Mouse (Mus musculus) intestine, embryonic 15.5 days (tissue): Measurements from ENCODE around the gene Nt5dc1. TPM values are rescaled to one million over a fixed set of nuclear protein-coding genes. Genes with fewer than 3 reads are reported as not detected.
"Not testable (repeated sequence)": the region's sequence is repeated elsewhere in the genome, so short reads cannot be mapped to it uniquely, and the experiment has no call there.

Experiments used
- ATAC-seq: fragments of 200-750 bp; cut with Nextera tagmentation; 2 replicates; pipeline ENCODE4 v1.8.0; 2017; ENCODE audit warnings: moderate TSS enrichment, moderate library complexity
- H3K27ac ChIP-seq: fragments of 300-500 bp; sonication (generic); 2 replicates; pipeline ENCODE4 v1.5.1; 2015; ENCODE audit warnings: mild to moderate bottlenecking, inconsistent platforms
- H3K27me3 ChIP-seq: fragments of 300-500 bp; sonication (generic); replicated peaks from 2 replicates; pipeline ENCODE4 v1.6.1; 2015; ENCODE audit warnings: inconsistent platforms
- H3K36me3 ChIP-seq: fragments of 300-500 bp; sonication (generic); 2 replicates; pipeline ENCODE4 v1.6.1; 2015; ENCODE audit warnings: inconsistent platforms
- H3K4me1 ChIP-seq: fragments of 300-500 bp; sonication (generic); replicated peaks from 2 replicates; pipeline ENCODE4 v1.6.1; 2015; ENCODE audit warnings: inconsistent platforms
- H3K4me2 ChIP-seq: fragments of 300-500 bp; sonication (generic); replicated peaks from 2 replicates; pipeline ENCODE4 v1.6.1; 2015; ENCODE audit warnings: mild to moderate bottlenecking, inconsistent platforms
- H3K4me3 ChIP-seq: fragments of 300-500 bp; sonication (generic); replicated peaks from 2 replicates; pipeline ENCODE4 v1.5.1; 2015; ENCODE audit warnings: inconsistent platforms
- H3K9ac ChIP-seq: fragments of 300-500 bp; sonication (generic); 2 replicates; pipeline ENCODE4 v1.6.1; 2015; ENCODE audit warnings: inconsistent platforms
- H3K9me3 ChIP-seq: fragments of 300-500 bp; sonication (generic); 2 replicates; pipeline ENCODE4 v1.6.1; 2016; ENCODE audit warnings: inconsistent platforms
- WGBS: fragments of 180-500 bp; shearing (Covaris S2); methylation state at CpG from one replicate; pipeline ENCODE4 v1.1.7; 2015; 5-methylcytosine and 5-hydroxymethylcytosine counted together
- polyA plus RNA-seq: library from polyadenylated mRNA; unstranded; fragments of >200 nt; fragmentation: Nextera tagmentation; extraction: Ambion mirVana; gene quantifications from 2 replicates; pipeline ENCODE4 v1.2.1, GENCODE M21; 2015

Gene Nt5dc1
- 11.7 and 12.2 TPM in 2 replicates for polyA plus RNA-seq

DNA sequence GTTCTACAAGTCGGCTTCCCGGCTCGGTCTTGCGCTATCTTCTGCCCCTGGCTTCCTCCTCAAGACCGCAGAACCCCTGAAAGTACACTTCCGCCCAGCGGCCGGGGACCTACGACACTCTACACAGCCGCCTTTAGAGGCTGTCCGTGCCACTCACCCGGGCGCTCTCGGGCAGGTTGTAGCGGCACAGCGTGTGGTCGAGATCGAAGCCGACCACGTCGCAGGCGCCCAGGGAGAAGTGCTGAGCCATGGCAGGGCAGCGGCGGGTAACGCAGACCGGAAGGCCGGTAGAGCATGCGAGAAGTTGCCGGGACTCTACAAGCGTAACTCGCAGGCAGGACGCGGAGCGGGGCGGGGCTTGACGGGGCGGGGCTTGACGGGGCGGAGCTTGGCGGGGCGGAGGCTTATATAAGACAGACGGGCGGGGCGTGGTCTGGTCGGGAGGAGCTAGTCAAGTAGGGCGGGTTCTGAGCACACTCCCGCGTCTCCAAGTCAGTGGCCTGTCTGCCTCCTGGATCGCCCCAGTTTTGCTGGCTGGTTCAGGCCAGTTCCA lies at the start of gene Nt5dc1:
TSS of gene Nt5dc1 (minus strand) at position 349 of the 553 bp plus-strand sequence.
- Histone ChIP-seq H3K4me2 (peak within 1 kb of the TSS; percentile 63), H3K9ac (peak within 1 kb of the TSS; percentile 82), H3K4me1 (peaks cover 4% of the 10 kb centered on the region; the same call in 1 of the 2 replicates), H3K4me3 (peak within 1 kb of the TSS; percentile 71), H3K36me3 (no peaks in the 10 kb centered on the region), H3K27me3 (no peaks in the 10 kb centered on the region), H3K9me3 (no peaks in the 10 kb centered on the region), H3K27ac (peak within 1 kb of the TSS; percentile 86)
- WGBS, result 0% methylated on average over 48 of the region's 49 CpGs
- peak; percentile 99 for ATAC-seq

DNA sequence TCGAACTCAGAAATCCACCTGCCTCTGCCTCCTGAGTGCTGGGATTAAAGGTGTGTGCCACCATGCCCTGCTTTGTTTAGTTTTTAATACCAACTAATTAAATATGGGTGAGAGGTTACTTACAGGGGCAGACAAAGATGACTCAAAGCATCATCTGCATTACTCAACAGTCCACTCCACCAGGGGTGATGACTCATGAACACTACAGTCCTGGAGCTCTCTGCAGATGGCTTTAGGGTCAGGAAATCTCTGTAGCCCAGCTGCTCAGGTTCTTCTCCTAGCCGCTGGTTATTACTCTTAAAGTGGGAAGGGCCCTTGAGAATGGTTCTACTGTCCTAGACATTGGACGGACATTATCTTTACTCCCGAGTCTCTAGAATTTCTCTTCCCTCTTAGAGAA lies 46.0 kb upstream of the Nt5dc1 start:
- 87% methylated on average over 4 of the region's 4 CpGs for WGBS
- Histone ChIP-seq H3K27ac (no peak overlapping the region), H3K36me3 (no peaks in the 10 kb centered on the region), H3K4me3 (no peak overlapping the region), H3K9ac (no peak overlapping the region), H3K4me1 (no peaks in the 10 kb centered on the region), H3K27me3 (no peaks in the 10 kb centered on the region), H3K4me2 (no peak overlapping the region), H3K9me3 (no peaks in the 10 kb centered on the region)
- ATAC-seq, result no peak

DNA sequence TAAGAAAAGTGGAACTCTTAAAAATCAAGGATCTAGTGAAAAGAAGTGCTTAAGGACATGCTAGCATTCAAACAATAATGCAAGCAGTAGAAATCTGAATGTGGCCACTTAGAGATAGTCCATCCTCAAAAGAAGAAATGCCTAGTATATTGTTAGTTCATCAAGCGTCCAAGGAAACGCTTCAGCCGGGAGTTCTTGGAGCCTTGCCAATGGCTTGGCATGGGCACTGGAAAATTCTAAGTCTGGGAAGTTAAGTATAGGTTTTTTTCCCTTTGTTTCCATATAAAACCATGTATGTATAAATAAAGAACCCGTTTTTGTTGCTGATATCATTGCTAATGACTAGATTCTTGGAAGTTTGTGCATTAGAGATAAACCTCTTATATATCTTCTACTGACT lies 43.1 kb upstream of the Nt5dc1 start:
- no peaks in the 10 kb centered on the region for H3K4me1 ChIP-seq
- no peaks in the 10 kb centered on the region for H3K9me3 ChIP-seq
- no peak overlapping the region for H3K27ac ChIP-seq
- no peak for ATAC-seq
- WGBS, result 51% methylated on average over 4 of the region's 4 CpGs
- H3K27me3 ChIP-seq, result no peaks in the 10 kb centered on the region
- no peaks in the 10 kb centered on the region for H3K36me3 ChIP-seq
- H3K4me3 ChIP-seq, result no peak overlapping the region
- no peak overlapping the region for H3K9ac ChIP-seq
- no peak overlapping the region for H3K4me2 ChIP-seq

DNA sequence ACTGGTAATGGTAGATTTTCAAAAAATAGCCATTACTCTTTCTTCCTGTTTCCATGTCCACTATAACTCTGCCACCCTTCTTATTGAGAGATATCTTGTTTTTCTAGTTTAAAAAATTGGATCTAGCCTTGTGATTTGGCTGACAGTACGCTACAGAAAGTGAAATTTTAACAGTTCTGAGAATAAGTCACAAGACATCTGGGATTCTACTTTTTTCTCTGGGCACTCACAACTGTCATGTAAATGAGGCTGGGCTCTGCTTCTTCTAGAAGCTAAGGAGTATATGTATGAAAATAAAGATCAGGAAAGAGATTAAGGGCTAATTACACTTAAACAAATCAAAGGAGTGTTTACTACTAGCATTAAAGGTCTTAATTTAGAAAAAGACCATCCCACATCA lies 31.1 kb upstream of the Nt5dc1 start:
- Histone ChIP-seq H3K4me2 (no peak overlapping the region), H3K9me3 (no peaks in the 10 kb centered on the region), H3K9ac (no peak overlapping the region), H3K4me3 (no peak overlapping the region), H3K27ac (no peak overlapping the region), H3K36me3 (no peaks in the 10 kb centered on the region), H3K27me3 (no peaks in the 10 kb centered on the region), H3K4me1 (no peaks in the 10 kb centered on the region)
- WGBS, result 67% methylated on average over 1 of the region's 1 CpGs
- no peak for ATAC-seq

DNA sequence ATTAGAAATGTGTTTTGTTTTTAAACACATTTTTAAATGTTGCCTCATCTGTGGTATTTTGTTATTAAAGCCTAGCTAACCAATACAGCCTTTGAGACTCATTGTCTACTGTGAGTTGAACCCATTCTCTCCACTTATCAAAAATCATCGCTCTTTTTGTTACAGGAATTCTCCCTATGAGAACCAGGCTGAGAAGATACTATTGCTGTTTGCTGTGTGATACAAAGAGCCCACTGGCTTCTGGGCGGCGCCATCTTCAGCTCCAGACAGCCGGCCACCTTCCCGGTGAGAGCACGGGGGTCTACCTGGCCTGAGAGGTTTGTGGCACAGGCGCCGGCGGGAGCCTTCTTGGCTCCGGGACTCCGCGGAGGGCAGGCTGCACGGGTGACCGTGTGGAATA lies 15.8 kb upstream of the Nt5dc1 start:
- 94% methylated on average over 7 of the region's 14 CpGs for WGBS
- H3K4me2 ChIP-seq, H3K27me3 ChIP-seq, H3K36me3 ChIP-seq, H3K4me1 ChIP-seq, H3K4me3 ChIP-seq, H3K9me3 ChIP-seq, ATAC-seq, H3K9ac ChIP-seq, H3K27ac ChIP-seq: not testable (repeated sequence)

DNA sequence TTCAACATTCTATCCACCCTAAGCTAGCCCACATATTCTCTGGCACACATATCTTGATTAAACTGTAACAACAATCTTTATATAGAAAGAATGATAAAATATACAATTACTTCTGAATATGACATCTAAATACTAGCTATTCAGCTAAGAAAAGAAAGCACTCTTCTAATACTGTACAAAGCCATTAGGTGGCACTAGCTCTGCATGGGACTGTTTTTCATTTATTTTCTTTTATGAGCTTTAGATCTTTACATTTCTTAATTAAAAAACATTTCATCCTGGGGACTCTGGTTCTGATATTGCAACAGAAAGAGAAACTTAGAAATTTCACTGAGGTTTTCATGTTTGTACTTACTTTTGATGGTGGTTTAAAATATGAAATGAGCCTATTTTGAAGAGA lies 13.4 kb upstream of the Nt5dc1 start:
- Histone ChIP-seq H3K9me3 (no peaks in the 10 kb centered on the region), H3K27ac (no peak overlapping the region), H3K36me3 (no peaks in the 10 kb centered on the region), H3K4me3 (no peak overlapping the region), H3K27me3 (no peaks in the 10 kb centered on the region), H3K4me1 (no peaks in the 10 kb centered on the region), H3K9ac (no peak overlapping the region), H3K4me2 (no peak overlapping the region)
- ATAC-seq, result no peak

- whole genome bisulfite sequencing, result 73% methylated on average over 4 of the region's 4 CpGs
- H3K9ac ChIP-seq, result peak overlapping the region; percentile 18; the same call in 1 of the 2 replicates
- H3K27me3 ChIP-seq, H3K27ac ChIP-seq, H3K9me3 ChIP-seq, H3K36me3 ChIP-seq, H3K4me1 ChIP-seq, ATAC-seq: not testable (repeated sequence)
- peak overlapping the region; percentile 71 for H3K4me3 ChIP-seq
- peak overlapping the region; percentile 63 for H3K4me2 ChIP-seq
Observed at GRCm38 (mm10) chr10:34418794-34419193, 442 bp upstream of the Nt5dc1 start.

DNA sequence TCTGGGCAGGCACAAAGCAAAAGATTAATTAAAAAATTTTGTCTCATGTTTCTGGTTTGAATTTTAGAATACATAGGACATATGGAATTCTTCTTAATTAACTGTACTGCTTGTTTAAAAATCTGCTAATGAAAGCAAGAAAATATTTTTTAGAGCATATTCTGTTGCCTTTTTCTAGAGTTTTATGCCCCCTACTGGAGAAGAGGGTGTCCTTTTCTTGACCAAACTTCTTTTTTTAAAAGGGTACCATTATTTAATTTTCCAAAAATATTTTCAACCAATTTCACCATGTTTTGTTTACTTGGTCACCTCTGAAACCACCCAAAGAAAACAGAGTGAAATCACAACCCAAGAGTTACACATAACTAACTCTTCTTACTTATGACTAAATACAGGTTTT lies 19.1 kb downstream of the Nt5dc1 start:
- ATAC-seq, result no peak

DNA sequence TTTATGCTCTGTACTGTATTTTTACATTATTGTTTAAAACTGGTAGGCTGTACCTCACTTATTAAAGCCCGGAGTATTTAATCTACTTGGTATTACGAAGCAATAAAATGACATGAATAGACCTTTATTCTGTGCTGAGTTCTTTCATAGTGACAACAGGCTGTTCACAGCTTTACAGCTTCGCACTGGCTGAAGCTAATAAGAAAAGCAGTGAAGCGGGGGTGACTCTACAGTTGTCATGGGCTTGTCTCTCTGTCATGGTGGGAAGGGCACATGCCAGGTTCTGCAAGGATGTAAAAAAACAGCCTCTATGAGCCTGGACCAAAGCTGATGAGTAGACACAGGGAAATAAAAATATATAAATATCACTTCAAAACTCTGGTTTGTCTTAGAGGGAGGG lies 21.4 kb downstream of the Nt5dc1 start:
- ATAC-seq, result no peak
- Histone ChIP-seq H3K27ac (no peak overlapping the region), H3K9ac (no peak overlapping the region), H3K4me1 (no peaks in the 10 kb centered on the region), H3K27me3 (no peaks in the 10 kb centered on the region), H3K4me2 (no peak overlapping the region), H3K36me3 (no peaks in the 10 kb centered on the region), H3K9me3 (no peaks in the 10 kb centered on the region), H3K4me3 (no peak overlapping the region)
- 90% methylated on average over 4 of the region's 4 CpGs for WGBS

More for the DNA sequence above, 19.1 kb downstream of the Nt5dc1 start:
- H3K9me3 ChIP-seq, result no peaks in the 10 kb centered on the region
- H3K27ac ChIP-seq, result no peak overlapping the region
- no peak overlapping the region for H3K4me3 ChIP-seq
- no peaks in the 10 kb centered on the region for H3K4me1 ChIP-seq
- no peak overlapping the region for H3K9ac ChIP-seq
- H3K27me3 ChIP-seq, result no peaks in the 10 kb centered on the region
- H3K36me3 ChIP-seq, result peaks cover 5% of the 10 kb centered on the region; the same call in 1 of the 2 replicates
- no peak overlapping the region for H3K4me2 ChIP-seq

GRCm38 (mm10) chr10:34389681-34390080 lies 28.7 kb downstream of the Nt5dc1 start, which contains the start of gene Col10a1:
Gene Col10a1, plus strand, starts transcription at chr10:34389981.
- no peaks in the 10 kb centered on the region for H3K27me3 ChIP-seq
- H3K4me1 ChIP-seq, result no peaks in the 10 kb centered on the region
- H3K27ac ChIP-seq, result no peak within 1 kb of the TSS
- 67% methylated on average over 8 of the region's 8 CpGs for WGBS
- no peak for ATAC-seq
- no peak within 1 kb of the TSS for H3K4me2 ChIP-seq
- H3K4me3 ChIP-seq, result no peak within 1 kb of the TSS
- no peaks in the 10 kb centered on the region for H3K9me3 ChIP-seq
- H3K36me3 ChIP-seq, result no peaks in the 10 kb centered on the region
- H3K9ac ChIP-seq, result no peak within 1 kb of the TSS

DNA sequence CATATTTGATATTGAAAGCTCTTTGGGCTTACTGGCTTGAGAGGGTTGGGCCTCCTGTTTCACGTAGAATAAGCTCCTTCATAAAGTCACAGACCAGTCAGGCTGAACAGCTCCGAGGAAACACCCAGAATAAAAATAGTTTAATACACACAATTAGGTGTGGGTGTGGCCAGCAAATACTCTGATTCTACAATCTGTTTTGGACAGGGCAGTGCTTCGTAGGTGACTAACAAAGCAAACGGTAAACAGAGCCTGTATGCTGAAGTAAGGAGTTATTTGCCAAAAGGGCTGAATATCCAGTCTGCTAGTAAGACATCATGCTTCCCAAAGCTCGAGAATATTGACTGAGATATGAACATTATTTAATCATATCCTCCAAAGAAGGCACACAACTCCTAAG lies 32.7 kb downstream of the Nt5dc1 start:
- Histone ChIP-seq H3K4me3 (no peak overlapping the region), H3K9me3 (no peaks in the 10 kb centered on the region), H3K36me3 (no peaks in the 10 kb centered on the region), H3K9ac (no peak overlapping the region), H3K27me3 (no peaks in the 10 kb centered on the region), H3K4me2 (no peak overlapping the region), H3K4me1 (no peaks in the 10 kb centered on the region), H3K27ac (no peak overlapping the region)
- WGBS, result 63% methylated on average over 5 of the region's 5 CpGs
- no peak for ATAC-seq

DNA sequence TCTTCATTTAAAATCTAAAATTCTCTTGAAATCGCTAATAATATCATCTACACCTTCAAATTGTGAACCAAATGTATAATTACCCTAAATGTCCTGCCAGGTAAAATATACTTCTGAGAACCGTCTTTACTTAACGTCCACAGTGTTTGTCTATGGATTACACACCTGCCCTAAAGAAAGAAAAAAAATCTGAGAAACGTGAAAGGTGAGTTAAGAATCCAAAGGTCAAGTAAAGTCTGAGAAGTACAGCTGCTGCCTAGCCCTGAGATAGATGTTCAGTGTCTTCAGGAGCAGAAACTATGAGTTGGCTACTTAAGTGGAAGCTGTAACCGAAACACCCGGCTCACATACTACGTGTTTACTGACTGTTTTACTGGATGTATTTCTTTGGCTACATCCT lies 45.0 kb downstream of the Nt5dc1 start:
- Histone ChIP-seq H3K4me3 (no peak overlapping the region), H3K4me2 (no peak overlapping the region), H3K36me3 (no peaks in the 10 kb centered on the region), H3K4me1 (no peaks in the 10 kb centered on the region), H3K27ac (no peak overlapping the region), H3K9me3 (no peaks in the 10 kb centered on the region), H3K27me3 (no peaks in the 10 kb centered on the region), H3K9ac (no peak overlapping the region)
- WGBS, result 64% methylated on average over 7 of the region's 7 CpGs
- peak; percentile 91 for ATAC-seq

- no peaks in the 10 kb centered on the region for H3K27me3 ChIP-seq
- H3K9me3 ChIP-seq, result no peaks in the 10 kb centered on the region
- no peak overlapping the region for H3K27ac ChIP-seq
- ATAC-seq, result no peak
- no peaks in the 10 kb centered on the region for H3K4me1 ChIP-seq
- H3K36me3 ChIP-seq, result no peaks in the 10 kb centered on the region
- no peak overlapping the region for H3K4me3 ChIP-seq
- 70% methylated on average over 5 of the region's 5 CpGs for WGBS
- H3K9ac ChIP-seq, result no peak overlapping the region
- no peak overlapping the region for H3K4me2 ChIP-seq
Observed at GRCm38 (mm10) chr10:34368138-34368537, 50.2 kb downstream of the Nt5dc1 start.
